ENCODE assay signal across 8 mouse cellular contexts in the genomic region with DNA sequence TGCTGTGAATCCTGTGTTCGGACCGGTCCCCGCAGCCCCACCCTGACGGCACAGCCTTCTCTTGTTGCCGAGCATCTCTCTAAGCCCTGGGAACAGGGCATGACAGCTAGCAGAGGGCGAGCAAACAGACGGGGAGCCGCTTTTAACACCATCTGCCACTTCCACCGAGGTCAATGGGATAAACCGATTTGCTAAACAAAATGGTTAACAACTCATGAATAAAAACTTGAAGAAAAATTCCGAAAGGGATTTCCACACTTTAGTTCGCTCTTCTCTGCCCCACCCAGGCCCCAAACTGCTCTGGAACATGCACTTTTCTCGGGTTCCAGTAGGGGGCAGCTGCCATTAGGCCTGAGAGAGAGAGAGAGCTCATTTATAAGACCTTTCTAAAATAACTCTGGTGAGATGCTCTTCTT.
A peak's percentile ranks its signal among the peaks of the same experiment; 100 is the strongest.
DNase-seq lines count a peak whose midpoint lies in the region; ATAC-seq and TF ChIP-seq lines count a peak whose summit lies in the region.

No protein-coding gene starts in this region.

- H3K9me3 ChIP-seq in heart, embryonic 10.5 days: no peaks in the 10 kb centered on the region
- H3K9me3 ChIP-seq in hindbrain, embryonic 12.5 days (replicated peaks): no peaks in the 10 kb centered on the region
- no peaks in the 10 kb centered on the region for H3K9me3 ChIP-seq in midbrain, embryonic 16.5 days (replicated peaks; ENCODE audit: control insufficient read depth, low read length, poor library complexity, severe bottlenecking)

- intact Hi-C loops in heart, postnatal 14 days (cut with DNase I): loop anchor here (10.0 kb wide), 1 partner anchor 72 kb away; no protein-coding TSS in a partner anchor

- H3K27ac ChIP-seq in heart, embryonic 10.5 days: no peak overlapping the region
- H3K27ac ChIP-seq in hindbrain, embryonic 12.5 days: peak overlapping the region; percentile 62; the same call in 1 of the 2 replicates
- no peak overlapping the region for H3K27ac ChIP-seq in midbrain, embryonic 16.5 days (ENCODE audit: low read length)

- no peaks in the 10 kb centered on the region for H3K27me3 ChIP-seq in heart, embryonic 10.5 days (ENCODE audit: insufficient read depth, poor library complexity, severe bottlenecking)
- no peaks in the 10 kb centered on the region for H3K27me3 ChIP-seq in hindbrain, embryonic 12.5 days
- H3K27me3 ChIP-seq in midbrain, embryonic 16.5 days (ENCODE audit: control insufficient read depth, insufficient read depth, low read depth, low read length): no peaks in the 10 kb centered on the region

- H3K4me3 ChIP-seq in heart, embryonic 10.5 days: no peak overlapping the region
- no peak overlapping the region for H3K4me3 ChIP-seq in hindbrain, embryonic 12.5 days
- no peak overlapping the region for H3K4me3 ChIP-seq in midbrain, embryonic 16.5 days (ENCODE audit: low read depth, low read length)

- H3K4me1 ChIP-seq in heart, embryonic 10.5 days: no peaks in the 10 kb centered on the region
- H3K4me1 ChIP-seq in hindbrain, embryonic 12.5 days: peaks cover 14% of the 10 kb centered on the region
- H3K4me1 ChIP-seq in midbrain, embryonic 16.5 days (ENCODE audit: control insufficient read depth, insufficient read depth, low read length): peaks cover 4% of the 10 kb centered on the region; the same call in 1 of the 2 replicates

- TF ChIP-seq CTCF in brain, embryonic 14.5 days (IDR thresholded peaks at IDR 0.05; ENCODE audit: borderline replicate concordance, extremely low read depth, insufficient read depth, insufficient read length): peak; percentile 69

- H3K9ac ChIP-seq in hindbrain, embryonic 12.5 days: no peak overlapping the region
- no peak overlapping the region for H3K9ac ChIP-seq in midbrain, embryonic 16.5 days (ENCODE audit: low read depth, low read length)

- H3K36me3 ChIP-seq in heart, embryonic 10.5 days: no peaks in the 10 kb centered on the region
- H3K36me3 ChIP-seq in hindbrain, embryonic 12.5 days: no peaks in the 10 kb centered on the region
- no peaks in the 10 kb centered on the region for H3K36me3 ChIP-seq in midbrain, embryonic 16.5 days (ENCODE audit: control insufficient read depth, insufficient read depth, low read length)

- peak; percentile 89 for ATAC-seq in hindbrain, embryonic 12.5 days (ENCODE audit: low FRiP score)
- ATAC-seq in midbrain, embryonic 16.5 days: peak; percentile 68

- WGBS in heart, embryonic 10.5 days: 15% methylated on average over 13 of the region's 13 CpGs
- WGBS in hindbrain, embryonic 12.5 days: 9% methylated on average over 13 of the region's 13 CpGs
- 5% methylated on average over 13 of the region's 13 CpGs for whole genome bisulfite sequencing in midbrain, embryonic 16.5 days

- TF ChIP-seq POLR2A in brain, embryonic 14.5 days (IDR thresholded peaks at IDR 0.05; ENCODE audit: borderline replicate concordance, extremely low read depth, insufficient read depth, insufficient read length, poor library complexity, severe bottlenecking): no peak

- DNase-seq in heart, postnatal 14 days: peak; percentile 7 to 22
- no peak for DNase-seq in heart, embryonic 10.5 days (ENCODE audit: low spot score)
- peak; percentile 15 for DNase-seq in A20 (ENCODE audit: low read depth, low spot score)
- DNase-seq in brain, embryonic 14.5 days (ENCODE audit: low read depth): peak; percentile 91
- no peak for DNase-seq in c-Kit-positive CD71-positive TER-119-positive erythroid progenitor cells, embryonic 14.5 days (ENCODE audit: low spot score)
- DNase-seq in thymus, adult 18-20 months: no peak

- H3K4me2 ChIP-seq in hindbrain, embryonic 12.5 days (replicated peaks): peak overlapping the region; percentile 33
- no peak overlapping the region for H3K4me2 ChIP-seq in midbrain, embryonic 16.5 days (ENCODE audit: low read length)

Comparison
In these comparisons a context has a peak if more than half of its experiments do, and no peak if none do; other contexts are left out.
1. DNase-seq: peak in heart, postnatal 14 days (2 of 2), A20 (single experiment) and brain, embryonic 14.5 days (single experiment); none in heart, embryonic 10.5 days (single experiment), c-Kit-positive CD71-positive TER-119-positive erythroid progenitor cells, embryonic 14.5 days (single experiment) and thymus, adult 18-20 months (0 of 2).